Mouse (Mus musculus) embryonic fibroblast, embryonic 13.5 days (primary cell): Measurements from ENCODE around the gene Pcgf2.

ENCODE experiments used
- CTCF ChIP-seq: IDR thresholded peaks from 2 replicates; pipeline ENCODE4 v1.5.1; 2011; ENCODE audit warnings: mild to moderate bottlenecking, control low read depth, low read length, moderate library complexity, borderline replicate concordance; ENCODE audit not compliant: insufficient read depth
- POLR2A ChIP-seq: IDR thresholded peaks from 2 replicates; pipeline ENCODE4 v1.6.1; 2011; ENCODE audit warnings: low read depth, mild to moderate bottlenecking, control low read depth, low read length, moderate library complexity

DNA sequence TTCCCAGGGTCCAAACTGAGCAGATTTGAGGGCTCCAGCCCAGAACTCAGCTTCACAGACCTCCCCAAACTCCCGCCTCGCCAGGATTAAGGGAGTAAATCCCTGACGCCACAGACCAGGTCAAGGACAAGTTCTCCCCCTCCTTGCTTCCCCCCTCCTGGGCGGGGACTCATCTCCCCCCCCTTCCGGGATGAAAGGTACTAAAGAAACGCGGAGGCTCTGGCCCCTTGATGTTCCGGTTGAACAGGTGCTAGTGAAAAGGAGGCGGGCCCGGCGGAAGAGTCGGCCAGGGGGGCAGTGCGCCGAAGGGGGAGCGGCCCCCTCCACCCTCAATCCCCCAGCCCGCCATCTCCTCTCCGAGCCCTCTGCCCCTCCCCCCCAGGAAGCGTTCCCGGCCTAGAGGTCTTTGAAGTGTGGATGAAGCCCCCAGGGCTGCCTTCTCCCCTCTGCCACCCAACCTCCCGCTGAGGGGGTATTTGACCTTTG lies 38.6 kb downstream of the Pcgf2 start:
- TF ChIP-seq POLR2A, result no peak
- TF ChIP-seq CTCF, result no peak
